7 mouse cellular contexts compared by ENCODE assay signal in genomic region chr15:82345820-82346470, GRCm38 (mm10). TPM values are rescaled to one million over a fixed set of nuclear protein-coding genes. Genes with fewer than 3 reads are reported as not detected.
DNase-seq lines count a peak whose midpoint lies in the region; ATAC-seq lines count a peak whose summit lies in the region.

No protein-coding gene starts in this region.

- WGBS in embryonic facial prominence, embryonic 12.5 days, result under 1% methylated on average over 51 of the region's 51 CpGs
- under 1% methylated on average over 51 of the region's 51 CpGs for WGBS in limb, embryonic 11.5 days
- under 1% methylated on average over 51 of the region's 51 CpGs for WGBS in midbrain, embryonic 14.5 days

- no peaks in the 10 kb centered on the region for H3K27me3 ChIP-seq in embryonic facial prominence, embryonic 12.5 days
- H3K27me3 ChIP-seq in limb, embryonic 11.5 days (ENCODE audit: control insufficient read depth, insufficient read depth, low read length), result no peaks in the 10 kb centered on the region
- H3K27me3 ChIP-seq in midbrain, embryonic 14.5 days (ENCODE audit: control insufficient read depth, insufficient read depth, low read length), result no peaks in the 10 kb centered on the region

- H3K36me3 ChIP-seq in embryonic facial prominence, embryonic 12.5 days, result peaks cover 33% of the 10 kb centered on the region
- H3K36me3 ChIP-seq in limb, embryonic 11.5 days (ENCODE audit: control insufficient read depth, insufficient read depth, low read length), result peaks cover 14% of the 10 kb centered on the region; the same call in 1 of the 2 replicates
- peaks cover 30% of the 10 kb centered on the region for H3K36me3 ChIP-seq in midbrain, embryonic 14.5 days (ENCODE audit: control insufficient read depth, insufficient read depth, low read length)

- peak overlapping the region; percentile 89 for H3K4me2 ChIP-seq in embryonic facial prominence, embryonic 12.5 days (replicated peaks)
- peak overlapping the region; percentile 78 for H3K4me2 ChIP-seq in limb, embryonic 11.5 days (ENCODE audit: low read depth, severe bottlenecking)
- H3K4me2 ChIP-seq in midbrain, embryonic 14.5 days (ENCODE audit: low read length), result peak overlapping the region; percentile 78

- H3K4me3 ChIP-seq in embryonic facial prominence, embryonic 12.5 days, result peak overlapping the region; percentile 60
- H3K4me3 ChIP-seq in limb, embryonic 11.5 days (ENCODE audit: low read depth, low read length), result peak overlapping the region; percentile 58
- H3K4me3 ChIP-seq in midbrain, embryonic 14.5 days (replicated peaks; ENCODE audit: low read depth, low read length), result peak overlapping the region; percentile 63

- peak; percentile 95 for DNase-seq in adrenal gland, postnatal 25 days
- peak; percentile 100 for DNase-seq in heart, adult 11 months
- DNase-seq in kidney, adult 18-20 months, result peak; percentile 98
- DNase-seq in limb, embryonic 11.5 days (ENCODE audit: low spot score), result peak; percentile 99
- DNase-seq in midbrain, embryonic 14.5 days, result peak; percentile 99
- peak; percentile 95 to 97 for DNase-seq in spleen, adult 18-20 months

- H3K4me1 ChIP-seq in embryonic facial prominence, embryonic 12.5 days, result peaks cover 21% of the 10 kb centered on the region
- H3K4me1 ChIP-seq in limb, embryonic 11.5 days (ENCODE audit: control insufficient read depth, insufficient read depth, low read length), result peaks cover 9% of the 10 kb centered on the region; the same call in 1 of the 2 replicates
- peaks cover 16% of the 10 kb centered on the region for H3K4me1 ChIP-seq in midbrain, embryonic 14.5 days (ENCODE audit: control insufficient read depth, insufficient read depth, low read length)

- ATAC-seq in embryonic facial prominence, embryonic 12.5 days (ENCODE audit: insufficient number of reproducible peaks, insufficient read depth, low FRiP score, low TSS enrichment), result peak; percentile 95
- ATAC-seq in limb, embryonic 11.5 days (ENCODE audit: insufficient number of reproducible peaks, low FRiP score, low TSS enrichment, low read depth), result peak; percentile 95
- ATAC-seq in midbrain, embryonic 14.5 days (ENCODE audit: low FRiP score, low TSS enrichment), result peak; percentile 99

- H3K9me3 ChIP-seq in embryonic facial prominence, embryonic 12.5 days, result no peaks in the 10 kb centered on the region
- no peaks in the 10 kb centered on the region for H3K9me3 ChIP-seq in limb, embryonic 11.5 days (ENCODE audit: control insufficient read depth, low read length)
- H3K9me3 ChIP-seq in midbrain, embryonic 14.5 days (ENCODE audit: control insufficient read depth, low read length), result no peaks in the 10 kb centered on the region

- peak overlapping the region; percentile 76; the same call in 1 of the 2 replicates for H3K27ac ChIP-seq in embryonic facial prominence, embryonic 12.5 days
- no peak overlapping the region; the same call in 1 of the 2 replicates for H3K27ac ChIP-seq in limb, embryonic 11.5 days (replicated peaks; ENCODE audit: low read depth, low read length)
- H3K27ac ChIP-seq in midbrain, embryonic 14.5 days (replicated peaks; ENCODE audit: low read depth, low read length), result peak overlapping the region; percentile 91

- H3K9ac ChIP-seq in embryonic facial prominence, embryonic 12.5 days, result peak overlapping the region; percentile 63
- peak overlapping the region; percentile 73 for H3K9ac ChIP-seq in limb, embryonic 11.5 days (ENCODE audit: low read length)
- peak overlapping the region; percentile 72 for H3K9ac ChIP-seq in midbrain, embryonic 14.5 days (replicated peaks; ENCODE audit: low read length)

RNA-seq across cellular contexts. Expression of gene Smdt1, which starts 7.2 kb away (rescaled TPM):
- 176 and 192 TPM in 2 replicates for total RNA-seq in adrenal gland, postnatal 25 days (2021)
- polyA plus RNA-seq in embryonic facial prominence, embryonic 12.5 days (2016; fragmentation: Nextera tagmentation; extraction: Ambion mirVana), result 227 and 245 TPM in 2 replicates
- 220 and 233 TPM in 2 replicates for polyA plus RNA-seq in limb, embryonic 11.5 days (2014; fragmentation: Nextera tagmentation; extraction: Ambion mirVana)
- 286 and 365 TPM in 2 replicates for polyA plus RNA-seq in midbrain, embryonic 14.5 days (2014; fragmentation: Nextera tagmentation; extraction: Ambion mirVana)

RNA-seq across cellular contexts. Expression of gene Pheta2, which starts 7.2 kb away (rescaled TPM):
- 0.49 and 1.0 TPM in 2 replicates for total RNA-seq in adrenal gland, postnatal 25 days (2021)
- 10.3 and 11.2 TPM in 2 replicates for polyA plus RNA-seq in embryonic facial prominence, embryonic 12.5 days (2016; fragmentation: Nextera tagmentation; extraction: Ambion mirVana)
- 6.0 and 7.0 TPM in 2 replicates for polyA plus RNA-seq in limb, embryonic 11.5 days (2014; fragmentation: Nextera tagmentation; extraction: Ambion mirVana)
- polyA plus RNA-seq in midbrain, embryonic 14.5 days (2014; fragmentation: Nextera tagmentation; extraction: Ambion mirVana), result 0.85 and 1.3 TPM in 2 replicates

RNA-seq across cellular contexts. Expression of gene Naga, which starts 7.2 kb away (rescaled TPM):
- 71.5 and 75.4 TPM in 2 replicates for total RNA-seq in adrenal gland, postnatal 25 days (2021)
- 36.8 and 38.1 TPM in 2 replicates for polyA plus RNA-seq in embryonic facial prominence, embryonic 12.5 days (2016; fragmentation: Nextera tagmentation; extraction: Ambion mirVana)
- 25.8 and 29.7 TPM in 2 replicates for polyA plus RNA-seq in limb, embryonic 11.5 days (2014; fragmentation: Nextera tagmentation; extraction: Ambion mirVana)
- polyA plus RNA-seq in midbrain, embryonic 14.5 days (2014; fragmentation: Nextera tagmentation; extraction: Ambion mirVana), result 23.0 and 27.3 TPM in 2 replicates

RNA-seq across cellular contexts. Expression of gene Ndufa6, which starts 8.2 kb away (rescaled TPM):
- total RNA-seq in adrenal gland, postnatal 25 days (2021), result 531 and 557 TPM in 2 replicates
- 281 and 295 TPM in 2 replicates for polyA plus RNA-seq in embryonic facial prominence, embryonic 12.5 days (2016; fragmentation: Nextera tagmentation; extraction: Ambion mirVana)
- 276 and 278 TPM in 2 replicates for polyA plus RNA-seq in limb, embryonic 11.5 days (2014; fragmentation: Nextera tagmentation; extraction: Ambion mirVana)
- polyA plus RNA-seq in midbrain, embryonic 14.5 days (2014; fragmentation: Nextera tagmentation; extraction: Ambion mirVana), result 375 and 469 TPM in 2 replicates

RNA-seq across cellular contexts. Expression of gene Cyp2d22, which starts 34.1 kb away (rescaled TPM):
- 40.4 and 48.4 TPM in 2 replicates for total RNA-seq in adrenal gland, postnatal 25 days (2021)
- polyA plus RNA-seq in embryonic facial prominence, embryonic 12.5 days (2016; fragmentation: Nextera tagmentation; extraction: Ambion mirVana), result 10.6 and 10.9 TPM in 2 replicates
- 1.6 and 1.7 TPM in 2 replicates for polyA plus RNA-seq in limb, embryonic 11.5 days (2014; fragmentation: Nextera tagmentation; extraction: Ambion mirVana)
- polyA plus RNA-seq in midbrain, embryonic 14.5 days (2014; fragmentation: Nextera tagmentation; extraction: Ambion mirVana), result 0.76 and 2.1 TPM in 2 replicates
